Mouse (Mus musculus) spleen, adult 2 months (tissue): ENCODE results near the gene Klf12.

Source experiments
- CTCF ChIP-seq: fragments of 200-500 bp; IDR thresholded peaks from 2 replicates; pipeline ENCODE4 v1.5.1; 2011; ENCODE audit warnings: mild to moderate bottlenecking, inconsistent platforms; ENCODE audit not compliant: insufficient read depth, insufficient read length, insufficient replicate concordance; ENCODE audit errors: extremely low read depth
- POLR2A ChIP-seq: fragments of 200-500 bp; IDR thresholded peaks from 2 replicates; pipeline ENCODE4 v1.6.1; 2011; ENCODE audit warnings: low read depth, low read length, inconsistent platforms

- TF ChIP-seq POLR2A = no peak
- TF ChIP-seq CTCF = no peak
Measured at GRCm38 (mm10) chr14:100333369-100333768, 48.9 kb upstream of the Klf12 start.
